Mouse (Mus musculus): Measurements from ENCODE around the gene Homer3.

The Homer3 gene

GRCm38 (mm10) chr8:70283136-70284077 is 780 bp downstream of the Homer3 start:
- CTCF ChIA-PET = interaction anchor here (0.5 to 0.8 kb wide), 3 partner anchors 10 to 240 kb away, joined by 3 to 5 read pairs (median 3); no protein-coding TSS in a partner anchor

- CTCF ChIA-PET = no interaction called here
These were observed 1.8 kb downstream of the Homer3 start for GRCm38 (mm10) chr8:70284421-70284820.

- CTCF ChIA-PET = no interaction called here
These were observed 2.7 kb downstream of the Homer3 start for GRCm38 (mm10) chr8:70285304-70285703.

- CTCF ChIA-PET = interaction anchor here (0.6 kb wide), 1 partner anchor 260 kb away, joined by 3 read pairs; no protein-coding TSS in a partner anchor
These were observed 4.1 kb downstream of the Homer3 start for GRCm38 (mm10) chr8:70286737-70287136.

- CTCF ChIA-PET = no interaction called here
These were observed 11.4 kb downstream of the Homer3 start for GRCm38 (mm10) chr8:70293988-70294405.

GRCm38 (mm10) chr8:70300881-70301280 is 18.3 kb downstream of the Homer3 start:
- CTCF ChIA-PET = interaction anchor here (0.7 kb wide), 1 partner anchor 18 kb away, joined by 3 read pairs; no protein-coding TSS in a partner anchor

- CTCF ChIA-PET = interaction anchor here (0.6 kb wide), 1 partner anchor 1509 kb away, joined by 3 read pairs; no protein-coding TSS in a partner anchor
These were observed 19.8 kb downstream of the Homer3 start, which contains the start of the genes Ddx49 and Cope for GRCm38 (mm10) chr8:70302358-70302890. TSS of gene Ddx49 (minus strand) at chr8:70302489. TSS of gene Cope (plus strand) at chr8:70302518.

GRCm38 (mm10) chr8:70302901-70303300 is 20.3 kb downstream of the Homer3 start:
- CTCF ChIA-PET = interaction anchor here (0.6 kb wide), 1 partner anchor 1509 kb away, joined by 3 read pairs; no protein-coding TSS in a partner anchor

GRCm38 (mm10) chr8:70309311-70309710 is 26.7 kb downstream of the Homer3 start:
- CTCF ChIA-PET = no interaction called here

GRCm38 (mm10) chr8:70313399-70313798 is 30.8 kb downstream of the Homer3 start:
- CTCF ChIA-PET = no interaction called here

- CTCF ChIA-PET = no interaction called here
These were observed 33.2 kb downstream of the Homer3 start, which contains the start of gene Cers1 for GRCm38 (mm10) chr8:70315624-70316510. TSS of gene Cers1 (plus strand) at chr8:70315775.

- CTCF ChIA-PET = no interaction called here
These were observed 34.2 kb downstream of the Homer3 start for GRCm38 (mm10) chr8:70316511-70317504.

GRCm38 (mm10) chr8:70317872-70318271 is 35.2 kb downstream of the Homer3 start:
- CTCF ChIA-PET = no interaction called here

GRCm38 (mm10) chr8:70323716-70324115 is 41.1 kb downstream of the Homer3 start:
- CTCF ChIA-PET = no interaction called here

- CTCF ChIA-PET = no interaction called here
These were observed 44.9 kb downstream of the Homer3 start for GRCm38 (mm10) chr8:70327512-70327911.

- CTCF ChIA-PET = no interaction called here
These were observed 46.7 kb downstream of the Homer3 start, which contains the start of gene Gdf1 for GRCm38 (mm10) chr8:70329124-70329834. TSS of gene Gdf1 (plus strand) at chr8:70329817.

GRCm38 (mm10) chr8:70329835-70330740 is 47.5 kb downstream of the Homer3 start:
- CTCF ChIA-PET = no interaction called here

GRCm38 (mm10) chr8:70330741-70331364 is 48.2 kb downstream of the Homer3 start:
- CTCF ChIA-PET = no interaction called here
